Mouse (Mus musculus): ENCODE measurements around the gene Mpv17l.
"Not testable (repeated sequence)": the region's sequence is repeated elsewhere in the genome, so short reads cannot be mapped to it uniquely, and the experiment has no call there.

Mpv17l gene

GRCm38 (mm10) chr16:13944752-13945151, 41.8 kb downstream of the Mpv17l start:
- H3K4me3 ChIP-seq (replicated peaks; ENCODE audit: low read length): no peak overlapping the region
- TF ChIP-seq CTCF (conservative IDR thresholded peaks at IDR 0.05; ENCODE audit: low read length) (no peak), NANOG (IDR thresholded peaks at IDR 0.05; ENCODE audit: borderline replicate concordance, low read length) (no peak), POU5F1 (IDR thresholded peaks at IDR 0.05; ENCODE audit: borderline replicate concordance, low read length) (no peak)
- H3K36me3 ChIP-seq (ENCODE audit: insufficient read depth, low read length): peaks cover 23% of the 10 kb centered on the region
- H3K4me1 ChIP-seq (replicated peaks; ENCODE audit: low read depth, low read length): peaks cover 33% of the 10 kb centered on the region
- peaks cover 13% of the 10 kb centered on the region for H3K9me3 ChIP-seq (ENCODE audit: low read length)
- H3K27me3 ChIP-seq (ENCODE audit: insufficient read depth, low read length): peaks cover 13% of the 10 kb centered on the region

- Histone ChIP-seq H3K9me3 (ENCODE audit: low read length) (peaks cover 17% of the 10 kb centered on the region), H3K27me3 (ENCODE audit: insufficient read depth, low read length) (peaks cover 13% of the 10 kb centered on the region), H3K4me1 (replicated peaks; ENCODE audit: low read depth, low read length) (peaks cover 30% of the 10 kb centered on the region), H3K36me3 (ENCODE audit: insufficient read depth, low read length) (peaks cover 23% of the 10 kb centered on the region), H3K4me3 (replicated peaks; ENCODE audit: low read length) (no peak overlapping the region)
- TF ChIP-seq CTCF (conservative IDR thresholded peaks at IDR 0.05; ENCODE audit: low read length) (no peak), NANOG (IDR thresholded peaks at IDR 0.05; ENCODE audit: borderline replicate concordance, low read length) (no peak), POU5F1 (IDR thresholded peaks at IDR 0.05; ENCODE audit: borderline replicate concordance, low read length) (no peak)
These were observed 42.2 kb downstream of the Mpv17l start for GRCm38 (mm10) chr16:13945153-13945552.

DNA sequence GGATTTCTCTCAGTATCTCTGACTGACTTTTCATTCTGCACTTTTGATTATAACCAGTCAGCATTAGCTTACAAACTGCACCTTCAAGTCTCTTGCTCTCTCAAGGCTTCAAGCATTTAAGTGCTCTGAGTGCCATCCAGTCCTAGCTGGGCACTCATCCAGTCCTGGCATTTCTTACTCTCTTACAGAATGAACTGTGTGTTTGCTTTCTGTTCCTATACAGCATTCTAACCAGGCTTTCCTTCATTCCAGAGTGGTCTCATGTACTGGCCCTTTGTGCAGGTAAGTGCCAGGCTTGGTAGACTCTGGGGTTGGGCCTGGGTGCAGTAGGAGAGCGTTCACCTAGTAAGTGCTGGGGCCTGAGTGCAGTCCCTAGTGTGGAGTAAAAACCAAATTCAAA, 43.3 kb downstream of the Mpv17l start:
- H3K4me1 ChIP-seq (replicated peaks; ENCODE audit: low read depth, low read length): peaks cover 26% of the 10 kb centered on the region

GRCm38 (mm10) chr16:13951245-13951644, 48.3 kb downstream of the Mpv17l start:
- Histone ChIP-seq H3K4me3 (replicated peaks; ENCODE audit: low read length) (no peak overlapping the region), H3K27me3 (ENCODE audit: insufficient read depth, low read length) (no peaks in the 10 kb centered on the region), H3K36me3 (ENCODE audit: insufficient read depth, low read length) (peaks cover 18% of the 10 kb centered on the region), H3K4me1 (replicated peaks; ENCODE audit: low read depth, low read length) (peaks cover 9% of the 10 kb centered on the region; the same call in 1 of the 2 replicates), H3K9me3 (ENCODE audit: low read length) (peaks cover 33% of the 10 kb centered on the region)
- TF ChIP-seq NANOG (IDR thresholded peaks at IDR 0.05; ENCODE audit: borderline replicate concordance, low read length) (peak; percentile 48; the same call in 1 of the 2 replicates), POU5F1 (IDR thresholded peaks at IDR 0.05; ENCODE audit: borderline replicate concordance, low read length) (no peak), CTCF (conservative IDR thresholded peaks at IDR 0.05; ENCODE audit: low read length) (no peak)

More for the DNA sequence above, 43.3 kb downstream of the Mpv17l start:
- H3K36me3 ChIP-seq (ENCODE audit: insufficient read depth, low read length): peaks cover 23% of the 10 kb centered on the region
- no peak overlapping the region for H3K4me3 ChIP-seq (replicated peaks; ENCODE audit: low read length)
- peaks cover 8% of the 10 kb centered on the region for H3K27me3 ChIP-seq (ENCODE audit: insufficient read depth, low read length)
- peaks cover 28% of the 10 kb centered on the region for H3K9me3 ChIP-seq (ENCODE audit: low read length)
- TF ChIP-seq CTCF (conservative IDR thresholded peaks at IDR 0.05; ENCODE audit: low read length): no peak
- no peak for TF ChIP-seq NANOG (IDR thresholded peaks at IDR 0.05; ENCODE audit: borderline replicate concordance, low read length)
- no peak for TF ChIP-seq POU5F1 (IDR thresholded peaks at IDR 0.05; ENCODE audit: borderline replicate concordance, low read length)

DNA sequence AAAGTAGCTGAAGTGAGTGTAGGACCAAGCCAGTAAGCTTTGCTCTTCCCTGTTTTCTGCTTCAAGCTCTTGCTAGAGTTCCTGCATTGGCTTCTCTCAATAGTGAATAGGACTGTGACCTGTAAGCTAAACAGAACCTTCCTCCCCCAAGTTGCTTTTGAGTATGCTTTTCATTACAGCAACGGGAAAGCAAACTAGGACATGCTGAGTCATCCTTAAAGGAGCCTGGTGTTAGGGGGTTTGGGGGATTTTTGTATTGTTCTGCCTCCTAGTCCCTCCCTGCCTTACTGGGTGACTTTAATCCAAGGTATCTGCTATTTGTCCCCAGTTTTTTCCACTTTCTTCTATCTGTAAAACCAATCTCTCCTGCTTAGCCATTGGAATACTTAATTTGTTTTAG, 59.1 kb downstream of the Mpv17l start:
- H3K4me1 ChIP-seq (replicated peaks; ENCODE audit: low read depth, low read length): peaks cover 50% of the 10 kb centered on the region
- no peaks in the 10 kb centered on the region for H3K36me3 ChIP-seq (ENCODE audit: insufficient read depth, low read length)
- no peak overlapping the region for H3K4me3 ChIP-seq (replicated peaks; ENCODE audit: low read length)
- H3K27me3 ChIP-seq (ENCODE audit: insufficient read depth, low read length): no peaks in the 10 kb centered on the region
- TF ChIP-seq NANOG (IDR thresholded peaks at IDR 0.05; ENCODE audit: borderline replicate concordance, low read length) (no peak), CTCF (conservative IDR thresholded peaks at IDR 0.05; ENCODE audit: low read length) (no peak), POU5F1 (IDR thresholded peaks at IDR 0.05; ENCODE audit: borderline replicate concordance, low read length) (no peak)
- peaks cover 15% of the 10 kb centered on the region for H3K9me3 ChIP-seq (ENCODE audit: low read length)

- H3K9me3 ChIP-seq (ENCODE audit: low read length): peaks cover 7% of the 10 kb centered on the region; the same call in 1 of the 2 replicates
- H3K27me3 ChIP-seq (ENCODE audit: insufficient read depth, low read length): no peaks in the 10 kb centered on the region
- no peak overlapping the region for H3K4me3 ChIP-seq (replicated peaks; ENCODE audit: low read length)
- TF ChIP-seq NANOG (IDR thresholded peaks at IDR 0.05; ENCODE audit: borderline replicate concordance, low read length): no peak
- no peak for TF ChIP-seq POU5F1 (IDR thresholded peaks at IDR 0.05; ENCODE audit: borderline replicate concordance, low read length)
- TF ChIP-seq CTCF (conservative IDR thresholded peaks at IDR 0.05; ENCODE audit: low read length): no peak
- peaks cover 9% of the 10 kb centered on the region for H3K36me3 ChIP-seq (ENCODE audit: insufficient read depth, low read length)
- peaks cover 60% of the 10 kb centered on the region for H3K4me1 ChIP-seq (replicated peaks; ENCODE audit: low read depth, low read length)
These were observed 66.1 kb downstream of the Mpv17l start for GRCm38 (mm10) chr16:13969096-13969495.

DNA sequence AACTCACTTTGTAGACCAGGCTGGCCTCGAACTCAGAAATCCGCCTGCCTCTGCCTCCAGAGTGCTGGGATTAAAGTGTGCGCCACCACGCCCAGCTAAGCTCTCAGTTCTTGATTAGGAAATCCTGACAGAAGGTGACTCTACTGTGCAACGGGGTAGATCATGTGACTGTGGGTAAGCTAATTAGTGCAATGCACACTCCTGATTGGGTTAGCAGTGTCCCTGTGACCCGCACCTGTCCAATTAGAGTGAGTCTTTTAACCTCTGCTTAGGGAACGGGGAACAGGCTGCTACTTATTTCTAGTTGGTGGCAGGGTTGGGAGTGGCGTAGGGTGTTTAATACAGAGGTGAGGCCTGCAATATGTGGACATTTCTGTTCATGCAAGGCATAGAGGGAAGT, 69.1 kb downstream of the Mpv17l start:
- Histone ChIP-seq H3K4me3 (replicated peaks; ENCODE audit: low read length) (no peak overlapping the region), H3K27me3 (ENCODE audit: insufficient read depth, low read length) (no peaks in the 10 kb centered on the region), H3K36me3 (ENCODE audit: insufficient read depth, low read length) (peaks cover 26% of the 10 kb centered on the region), H3K9me3 (ENCODE audit: low read length) (no peaks in the 10 kb centered on the region), H3K4me1 (replicated peaks; ENCODE audit: low read depth, low read length) (peaks cover 70% of the 10 kb centered on the region)
- TF ChIP-seq NANOG (IDR thresholded peaks at IDR 0.05; ENCODE audit: borderline replicate concordance, low read length): no peak
- TF ChIP-seq CTCF (conservative IDR thresholded peaks at IDR 0.05; ENCODE audit: low read length): no peak
- TF ChIP-seq POU5F1 (IDR thresholded peaks at IDR 0.05; ENCODE audit: borderline replicate concordance, low read length): no peak

DNA sequence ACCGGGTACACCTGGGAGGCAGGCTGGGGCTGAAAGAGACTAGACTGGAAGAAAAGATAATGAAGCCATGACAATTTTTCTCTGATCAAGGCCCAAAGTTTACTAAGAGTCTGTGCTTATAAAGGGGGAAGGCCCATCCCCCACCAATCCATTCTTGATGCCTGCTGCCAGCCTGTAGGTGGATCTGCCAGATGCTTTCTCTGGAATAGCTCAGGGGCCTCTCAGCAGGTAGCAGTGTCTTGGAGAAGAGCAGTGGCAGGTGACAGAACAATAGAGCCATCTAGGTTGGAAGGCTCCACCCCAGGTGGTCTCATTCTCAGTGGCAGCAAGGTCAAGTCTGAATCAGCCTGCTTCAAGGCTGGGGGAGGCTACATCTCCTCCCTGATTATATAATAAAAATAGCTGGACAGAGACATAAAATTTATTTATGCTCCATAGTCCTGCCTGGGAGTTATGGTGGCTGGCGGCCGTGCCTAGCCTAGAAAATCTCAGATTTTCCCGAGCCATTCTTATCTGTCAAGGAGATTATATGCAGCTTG, 73.5 kb downstream of the Mpv17l start:
- peaks cover 46% of the 10 kb centered on the region for H3K4me1 ChIP-seq (replicated peaks; ENCODE audit: low read depth, low read length)
- H3K9me3 ChIP-seq (ENCODE audit: low read length): peaks cover 20% of the 10 kb centered on the region
- peak overlapping the region; percentile 57 for H3K4me3 ChIP-seq (replicated peaks; ENCODE audit: low read length)
- peak; percentile 86 for TF ChIP-seq NANOG (IDR thresholded peaks at IDR 0.05; ENCODE audit: borderline replicate concordance, low read length)
- H3K27me3 ChIP-seq (ENCODE audit: insufficient read depth, low read length): not testable (repeated sequence)
- H3K36me3 ChIP-seq (ENCODE audit: insufficient read depth, low read length): peaks cover 29% of the 10 kb centered on the region

GRCm38 (mm10) chr16:13977026-13977425, 74.1 kb downstream of the Mpv17l start:
- TF ChIP-seq NANOG (IDR thresholded peaks at IDR 0.05; ENCODE audit: borderline replicate concordance, low read length) (peak; percentile 96), POU5F1 (IDR thresholded peaks at IDR 0.05; ENCODE audit: borderline replicate concordance, low read length) (peak; percentile 84; the same call in 1 of the 2 replicates)

More at GRCm38 (mm10) chr16:13977026-13977425, 74.1 kb downstream of the Mpv17l start:
- H3K36me3 ChIP-seq (ENCODE audit: insufficient read depth, low read length): peaks cover 30% of the 10 kb centered on the region
- peak overlapping the region; percentile 57 for H3K4me3 ChIP-seq (replicated peaks; ENCODE audit: low read length)
- peaks cover 26% of the 10 kb centered on the region for H3K9me3 ChIP-seq (ENCODE audit: low read length)
- not testable (repeated sequence) for H3K27me3 ChIP-seq (ENCODE audit: insufficient read depth, low read length)
- peaks cover 40% of the 10 kb centered on the region for H3K4me1 ChIP-seq (replicated peaks; ENCODE audit: low read depth, low read length)
